Mouse (Mus musculus) layer of hippocampus, adult 8-10 months (tissue): ENCODE measurements around the gene Arhgap22. TPM values are rescaled to one million over a fixed set of nuclear protein-coding genes. Genes with fewer than 3 reads are reported as not detected.

ENCODE experiments used
- DNase-seq, 2 experiments: peaks; one replicate each; pipeline ENCODE4 v3.0.0; 2022; ENCODE audit warnings: low spot score in 2 of 2
- total RNA-seq, 4 experiments: library from RNA; stranded (reverse); gene quantifications; 2 replicates each; pipeline ENCODE4 v1.2.4; 2022

Gene Arhgap22
- total RNA-seq, 4 experiments from 2014 or later, result 9.9 to 16.9 (median 12.6) TPM

GRCm38 (mm10) chr14:33278374-33278773 is 64.5 kb downstream of the Arhgap22 start:
- no peak for DNase-seq

DNA sequence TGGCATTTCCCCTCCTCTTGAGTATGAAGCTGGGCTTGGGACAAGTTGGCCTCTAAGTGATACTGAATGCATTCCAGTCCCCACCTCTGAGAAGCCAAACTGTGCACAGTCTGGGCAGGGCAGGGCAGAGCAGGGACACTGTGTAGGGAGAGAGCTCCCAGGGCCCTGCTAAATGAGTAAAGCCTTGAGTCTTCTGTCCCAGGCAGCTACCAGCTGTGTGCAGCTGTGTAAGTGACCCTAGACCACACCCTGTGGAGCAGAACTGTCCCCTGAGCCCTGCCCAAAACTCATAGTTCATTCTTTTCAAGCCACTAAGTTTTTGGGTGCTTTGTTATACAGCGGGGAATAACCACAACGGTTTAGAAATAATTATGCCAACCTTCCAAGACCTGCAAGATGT is 67.1 kb downstream of the Arhgap22 start:
- no peak for DNase-seq

DNA sequence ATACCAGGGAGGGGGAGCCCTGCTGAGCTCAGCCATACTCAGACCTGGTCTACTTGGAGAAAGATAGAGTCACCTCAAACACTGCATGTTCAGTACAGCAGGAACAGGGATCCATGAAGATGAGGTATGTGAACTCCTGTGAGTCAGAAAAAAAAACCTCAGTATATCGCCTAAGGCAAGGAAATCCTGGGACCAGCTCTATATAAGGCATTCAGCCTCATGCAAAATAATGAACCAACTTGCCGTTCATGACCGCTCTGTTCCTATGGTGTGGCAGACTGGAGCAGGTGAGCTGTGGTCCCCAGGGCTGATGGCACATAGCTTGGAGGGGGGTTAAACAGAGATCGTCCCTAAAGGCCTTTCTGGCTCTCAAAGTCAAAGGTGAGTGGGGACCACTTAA is 68.6 kb downstream of the Arhgap22 start:
- no peak for DNase-seq

- DNase-seq, result no peak
Observed at GRCm38 (mm10) chr14:33287920-33288319, 74.1 kb downstream of the Arhgap22 start.

DNA sequence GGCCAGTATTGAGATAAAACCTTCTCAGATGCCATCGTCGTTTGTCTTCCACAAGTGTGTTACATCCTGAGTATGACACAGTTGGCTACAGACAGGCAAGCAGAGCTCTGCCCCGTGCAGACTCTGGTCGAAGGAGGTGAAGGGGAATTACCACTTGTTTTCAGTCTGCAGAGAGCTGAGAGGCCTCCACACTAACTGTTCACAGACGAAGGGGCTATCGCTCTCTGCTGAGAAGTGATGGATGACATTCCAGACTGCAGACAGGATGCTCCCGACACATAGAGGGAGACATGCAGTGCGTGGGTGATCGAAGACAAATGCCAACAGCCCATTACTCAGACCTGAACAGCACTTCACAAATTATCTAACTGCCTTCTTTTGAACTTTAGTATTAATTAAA is 76.2 kb downstream of the Arhgap22 start:
- no peak for DNase-seq

DNA sequence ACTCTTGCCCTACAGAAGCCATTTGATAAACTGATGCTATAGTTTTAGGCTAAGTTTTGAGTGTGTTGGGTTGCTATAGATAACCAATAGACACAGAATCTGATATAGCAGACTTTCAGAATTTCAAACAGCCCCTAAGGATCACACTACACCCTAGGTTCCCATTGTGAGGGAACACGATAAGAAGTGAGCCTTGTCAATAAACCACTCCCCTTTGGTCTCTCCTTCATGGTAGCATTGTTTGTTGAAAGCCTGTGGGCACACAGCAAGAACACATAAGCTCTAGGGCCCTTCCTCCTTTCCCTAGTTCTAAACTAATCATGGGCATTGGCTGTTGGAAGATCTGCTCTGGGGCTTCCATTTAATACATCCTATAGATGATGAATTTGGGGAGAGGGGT is 80.7 kb downstream of the Arhgap22 start:
- no peak for DNase-seq

GRCm38 (mm10) chr14:33296698-33297341 is 83.0 kb downstream of the Arhgap22 start:
- DNase-seq, result peak; percentile 79 to 85

GRCm38 (mm10) chr14:33300591-33300990 is 86.8 kb downstream of the Arhgap22 start:
- DNase-seq, result no peak

DNA sequence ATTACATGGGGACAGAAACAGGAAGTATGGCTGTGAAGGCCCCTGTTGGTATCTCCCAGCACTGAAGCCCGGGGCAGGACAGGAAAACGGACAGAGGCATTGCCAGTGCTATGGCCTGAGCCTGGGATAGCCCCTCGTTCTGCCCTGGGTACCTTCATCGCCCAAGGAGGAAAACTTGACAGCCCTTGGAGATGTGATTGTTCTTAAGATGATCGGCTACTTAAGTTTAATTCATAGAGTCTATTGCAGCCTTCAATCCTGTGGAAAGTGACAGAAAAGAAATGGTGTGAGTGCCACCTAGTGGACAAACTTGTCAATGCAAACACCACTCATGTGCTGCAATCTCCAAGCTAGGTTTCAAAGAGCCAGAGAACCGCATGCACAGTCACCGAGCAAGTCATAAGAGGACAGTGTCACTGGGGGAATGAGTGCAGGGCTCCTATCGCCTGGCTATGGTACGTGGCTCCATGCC is 89.6 kb downstream of the Arhgap22 start:
- DNase-seq, result peak; percentile 51 to 89

DNA sequence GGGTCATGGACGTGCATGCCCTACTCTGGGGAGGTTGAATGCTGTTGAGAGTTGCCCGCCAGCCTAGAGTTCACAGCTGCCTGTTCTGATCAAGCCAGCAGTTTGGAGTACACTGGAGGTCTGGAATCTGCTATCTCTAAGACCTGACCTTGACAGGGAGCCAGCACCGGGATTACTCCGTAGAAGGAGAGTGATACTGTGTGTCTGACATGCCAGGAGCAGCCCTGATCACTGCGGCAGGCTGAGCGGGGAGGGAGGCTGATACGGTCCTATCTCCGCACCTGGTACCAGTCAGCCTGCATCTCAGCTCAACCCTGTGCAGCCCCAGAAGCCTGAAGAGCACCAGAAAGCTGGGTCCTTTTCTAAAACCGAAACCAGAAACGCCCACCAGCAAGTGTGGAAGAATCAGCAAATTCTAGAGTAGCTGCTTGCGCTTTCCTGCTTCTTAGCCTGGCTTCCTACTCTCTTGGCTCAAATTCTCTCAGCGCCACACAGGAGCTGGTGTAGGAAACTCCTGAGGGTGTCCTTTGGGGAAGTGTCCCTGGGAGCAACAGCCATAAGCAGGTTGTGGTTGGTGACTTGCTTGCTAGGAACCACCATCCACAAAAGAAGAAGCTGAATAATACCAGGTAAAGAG is 91.9 kb downstream of the Arhgap22 start:
- no peak for DNase-seq

DNA sequence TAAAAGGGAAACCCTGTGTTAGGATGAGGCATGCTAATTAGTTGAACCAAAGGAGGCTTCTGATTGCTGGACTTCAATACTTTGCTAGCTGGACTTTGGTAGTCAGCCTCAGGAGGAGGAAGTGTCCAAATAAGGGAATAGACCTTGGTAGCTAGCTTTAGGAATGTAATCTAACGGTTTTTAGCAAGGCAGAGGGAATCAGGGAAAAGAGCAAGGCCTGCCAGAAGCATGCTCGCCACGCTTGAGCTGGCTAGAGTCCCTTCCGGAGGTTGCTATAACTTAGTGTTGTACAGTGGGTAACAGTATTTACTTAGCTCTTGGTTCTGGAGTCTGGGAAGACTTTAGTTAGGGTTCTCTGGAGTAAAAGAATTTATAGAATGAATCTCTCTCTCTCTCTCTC is 96.9 kb downstream of the Arhgap22 start:
- no peak for DNase-seq

- DNase-seq, result no peak
Observed at GRCm38 (mm10) chr14:33312309-33312708, 98.5 kb downstream of the Arhgap22 start.

- DNase-seq, result peak; percentile 42 to 61
Observed at GRCm38 (mm10) chr14:33313624-33314023, 99.8 kb downstream of the Arhgap22 start.

GRCm38 (mm10) chr14:33314160-33314559 is 100.3 kb downstream of the Arhgap22 start:
- no peak for DNase-seq

- no peak for DNase-seq
Observed at GRCm38 (mm10) chr14:33315111-33315510, 101.3 kb downstream of the Arhgap22 start.

DNA sequence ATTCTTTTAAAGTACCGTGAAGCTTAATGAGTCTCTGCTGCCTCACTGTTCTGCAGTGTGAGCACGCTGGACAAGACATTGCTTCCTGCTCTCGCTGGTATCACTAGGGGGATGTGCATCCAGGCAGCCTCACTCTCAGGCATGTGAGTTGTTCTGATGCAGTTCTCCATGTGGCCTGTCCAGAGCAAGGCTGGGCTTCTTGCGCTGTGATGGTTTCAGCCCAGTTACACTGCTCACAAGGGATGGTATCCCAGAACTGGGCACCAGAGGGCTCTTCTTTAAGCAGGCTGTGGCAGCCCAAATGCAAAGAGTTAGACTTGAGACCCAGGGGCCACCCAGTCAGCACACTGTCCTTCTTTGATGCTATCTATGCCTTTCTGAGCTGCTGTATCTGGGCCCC is 101.9 kb downstream of the Arhgap22 start:
- no peak for DNase-seq

- no peak for DNase-seq
Observed at GRCm38 (mm10) chr14:33317946-33318345, 104.1 kb downstream of the Arhgap22 start.

GRCm38 (mm10) chr14:33319541-33320521 is 106.0 kb downstream of the Arhgap22 start:
- peak in 1 of 2 experiments; percentile 47 for DNase-seq

DNA sequence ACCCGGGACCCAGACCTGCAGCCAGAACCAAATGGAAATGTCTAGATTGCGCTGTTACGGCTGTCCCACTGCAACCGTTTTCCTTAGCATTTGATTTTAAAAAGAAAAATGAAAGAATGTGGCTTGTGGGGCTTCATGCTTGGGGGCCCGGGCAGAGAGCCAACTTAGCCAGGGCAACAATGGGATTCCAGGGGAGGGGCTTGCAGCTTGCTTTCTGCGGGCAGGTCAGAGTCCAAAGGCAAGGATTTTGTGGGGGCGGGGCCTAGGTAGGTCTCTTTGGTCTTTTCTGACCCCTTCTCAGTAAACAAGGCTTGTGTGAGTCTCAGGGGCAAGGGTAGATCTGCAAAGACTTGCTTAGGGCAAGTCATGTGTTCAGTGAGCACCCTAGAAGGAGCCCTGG is 107.0 kb downstream of the Arhgap22 start:
- no peak for DNase-seq

DNA sequence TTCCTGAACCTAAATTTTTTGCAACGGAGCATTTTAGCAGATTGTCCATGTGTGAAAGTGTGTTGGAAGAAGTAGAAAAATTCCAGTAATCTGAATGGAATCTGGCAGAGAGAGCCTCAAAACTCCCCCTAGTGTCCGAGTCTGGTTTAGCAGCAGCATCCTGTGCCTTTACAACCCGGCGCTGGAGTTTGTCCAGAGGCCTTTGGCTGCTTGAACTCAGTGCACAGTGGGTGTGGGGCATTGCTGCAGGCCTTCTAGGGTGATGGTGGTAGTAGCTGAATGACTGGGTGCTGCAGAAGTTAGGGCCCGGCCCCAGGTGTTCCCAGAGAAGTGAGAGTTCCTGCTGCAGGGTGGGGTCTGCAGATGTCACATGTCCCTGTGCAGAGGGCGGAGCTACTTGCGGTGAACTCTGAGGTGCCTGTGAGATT is 108.8 kb downstream of the Arhgap22 start:
- DNase-seq, result peak in 1 of 2 experiments; percentile 72

DNA sequence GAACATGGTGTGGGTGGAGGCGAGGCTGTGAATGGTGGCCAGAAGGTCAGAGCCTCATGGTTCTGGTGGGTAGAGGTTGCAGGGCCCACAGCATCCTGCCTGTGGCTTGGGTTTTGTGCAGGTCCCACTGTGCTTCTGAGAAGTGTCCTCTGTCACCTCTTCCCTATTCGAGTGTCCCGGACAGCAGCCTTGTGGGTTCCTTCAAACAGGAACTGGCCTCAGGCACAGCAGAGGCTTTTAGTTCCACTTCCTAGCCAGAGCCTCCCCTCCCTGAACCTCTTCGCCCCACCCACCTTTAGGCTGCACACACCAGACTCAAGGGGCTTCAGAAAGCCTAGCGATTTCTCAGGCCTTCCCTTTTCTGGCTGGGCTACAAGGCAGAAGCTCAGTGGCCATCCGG is 110.7 kb downstream of the Arhgap22 start:
- DNase-seq, result no peak

GRCm38 (mm10) chr14:33328369-33328768 is 114.5 kb downstream of the Arhgap22 start:
- DNase-seq, result peak; percentile 26 to 46
